29 mouse cellular contexts compared by ENCODE assay signal in the genomic region with DNA sequence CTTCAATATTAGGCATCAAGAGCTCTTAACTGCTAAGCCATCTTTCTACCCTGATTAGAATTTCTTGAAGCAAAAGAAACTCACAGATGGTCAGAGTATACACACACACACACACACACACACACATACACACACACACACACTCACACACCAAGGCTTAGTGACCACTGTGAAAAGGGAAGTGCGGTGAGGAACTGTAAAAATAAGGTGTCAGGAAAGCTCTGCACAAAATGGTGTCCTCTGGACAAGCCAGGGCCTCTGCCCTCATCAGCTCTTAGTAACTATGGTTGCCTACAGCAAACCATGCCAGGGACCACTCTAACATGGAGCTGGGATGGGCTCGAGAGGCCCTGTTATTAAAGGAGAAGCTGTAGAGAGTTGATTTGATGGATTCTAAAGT. TPM values are rescaled to one million over a fixed set of nuclear protein-coding genes. Genes with fewer than 3 reads are reported as not detected.
DNase-seq lines count a peak whose midpoint lies in the region; ATAC-seq and TF ChIP-seq lines count a peak whose summit lies in the region.
"Had no signal": no experiment of that assay in that cellular context is flagged by ENCODE, and none has a peak within 500 bp of the region (broad histone marks: within the 10 kb centered on the region; RNA-seq: fewer than 3 reads in every experiment).

No protein-coding gene starts in this region.

- no peaks in the 10 kb centered on the region for H3K27me3 ChIP-seq in splenic B cell, adult 2 months (ENCODE audit: control insufficient read depth, insufficient read depth, low read length, poor library complexity, severe bottlenecking)
- no peaks in the 10 kb centered on the region for H3K27me3 ChIP-seq in forebrain, postnatal 0 days (ENCODE audit: insufficient read depth, low read length)
- H3K27me3 ChIP-seq: embryonic facial prominence, embryonic 13.5 days; forebrain, embryonic 12.5 days; forebrain, embryonic 15.5 days; heart, embryonic 13.5 days; hindbrain, embryonic 12.5 days; hindbrain, embryonic 15.5 days; Patski had no signal

- no peak overlapping the region for H3K9ac ChIP-seq in forebrain, postnatal 0 days
- H3K9ac ChIP-seq: embryonic facial prominence, embryonic 13.5 days; forebrain, embryonic 12.5 days; forebrain, embryonic 15.5 days; heart, embryonic 13.5 days; hindbrain, embryonic 12.5 days; hindbrain, embryonic 15.5 days had no signal

- no peaks in the 10 kb centered on the region for H3K9me3 ChIP-seq in forebrain, postnatal 0 days (ENCODE audit: low read length)
- H3K9me3 ChIP-seq: embryonic facial prominence, embryonic 10.5 days; embryonic facial prominence, embryonic 13.5 days; forebrain, embryonic 12.5 days; forebrain, embryonic 15.5 days; G1E; heart, embryonic 10.5 days; heart, embryonic 13.5 days; hindbrain, embryonic 12.5 days; hindbrain, embryonic 15.5 days had no signal

- TF ChIP-seq CTCF in bone marrow macrophage, adult 2 months (IDR thresholded peaks at IDR 0.05; ENCODE audit: low read depth, low read length) = no peak
- TF ChIP-seq CTCF in forebrain, postnatal 0 days (IDR thresholded peaks at IDR 0.05; ENCODE audit: low read depth) = no peak

- H3K4me2 ChIP-seq in forebrain, postnatal 0 days (ENCODE audit: low read depth) = no peak overlapping the region
- H3K4me2 ChIP-seq: embryonic facial prominence, embryonic 13.5 days; forebrain, embryonic 12.5 days; forebrain, embryonic 15.5 days; heart, embryonic 13.5 days; hindbrain, embryonic 12.5 days; hindbrain, embryonic 15.5 days had no signal

- peaks cover 3% of the 10 kb centered on the region for H3K36me3 ChIP-seq in splenic B cell, adult 2 months (ENCODE audit: control insufficient read depth, insufficient read depth, low read length, poor library complexity, severe bottlenecking)
- H3K36me3 ChIP-seq in forebrain, postnatal 0 days (ENCODE audit: insufficient read depth) = no peaks in the 10 kb centered on the region; the same call in 1 of the 2 replicates
- H3K36me3 ChIP-seq: forebrain, embryonic 15.5 days had no signal

- DNase-seq in lung, postnatal 36 days = peak; percentile 13
- DNase-seq in lung, postnatal 14 days = no peak
- peak; percentile 20 for DNase-seq in splenic B cell, adult 2 months (ENCODE audit: low read depth, low spot score)
- no peak for DNase-seq in urinary bladder, postnatal 4 days (ENCODE audit: low spot score in 2 of 2)
- no peak for DNase-seq in forebrain, postnatal 0 days
- DNase-seq in kidney, postnatal 4 days = no peak
- DNase-seq: adrenal gland, postnatal 10 days; adrenal gland, postnatal 36 days; cerebellum, adult 11 months; cerebellum, adult 2 months; cerebellum, adult 9-11 months; cerebellum, postnatal 25 days; embryo, embryonic 11 days; gastrocnemius, adult 2 months; gastrocnemius, postnatal 14 days; heart, adult 2 months had no signal

- WGBS in forebrain, postnatal 0 days = 91% methylated on average over 2 of the region's 2 CpGs

- ATAC-seq in megakaryocyte progenitor cell, adult 5-6 weeks (replicated peaks; ENCODE audit: poor library complexity) = 0 out of 2 replicates have a peak, but pooled peaks have one; percentile 13
- ATAC-seq in forebrain, postnatal 0 days = no peak
- ATAC-seq: forebrain, embryonic 15.5 days; Patski had no signal

- H3K4me1 ChIP-seq in bone marrow macrophage, adult 2 months (ENCODE audit: control insufficient read depth, insufficient read depth, low read length) = peaks cover 17% of the 10 kb centered on the region
- no peaks in the 10 kb centered on the region for H3K4me1 ChIP-seq in forebrain, postnatal 0 days (ENCODE audit: insufficient read depth)

- H3K27ac ChIP-seq in bone marrow macrophage, adult 2 months (ENCODE audit: insufficient read depth, low read depth, low read length) = peak overlapping the region; percentile 43
- H3K27ac ChIP-seq in forebrain, postnatal 0 days (ENCODE audit: low read depth, low read length) = no peak overlapping the region
- H3K27ac ChIP-seq: embryonic facial prominence, embryonic 10.5 days; embryonic facial prominence, embryonic 13.5 days; forebrain, embryonic 12.5 days; forebrain, embryonic 15.5 days; gastrocnemius, adult 2 months; heart, adult 2 months; heart, embryonic 10.5 days; hindbrain, embryonic 12.5 days; hindbrain, embryonic 15.5 days had no signal

- no peak for TF ChIP-seq POLR2A in bone marrow macrophage, adult 2 months (IDR thresholded peaks at IDR 0.05; ENCODE audit: borderline replicate concordance, low read depth, low read length)

- H3K4me3 ChIP-seq in bone marrow macrophage, adult 2 months (ENCODE audit: insufficient read depth, low read length) = no peak overlapping the region
- no peak overlapping the region for H3K4me3 ChIP-seq in forebrain, postnatal 0 days (ENCODE audit: low read depth, low read length)
- H3K4me3 ChIP-seq: embryonic facial prominence, embryonic 10.5 days; embryonic facial prominence, embryonic 13.5 days; erythroblast, embryonic 14.5 days; forebrain, embryonic 12.5 days; forebrain, embryonic 15.5 days; gastrocnemius, adult 2 months; heart, adult 2 months; heart, embryonic 10.5 days; heart, embryonic 13.5 days; hindbrain, embryonic 12.5 days; hindbrain, embryonic 15.5 days had no signal

RNA-seq across cellular contexts. Expression of a gene that starts 23.7 kb away (rescaled TPM):
- 43.2 and 48.2 TPM in 2 replicates for polyA plus RNA-seq in bone marrow macrophage, adult 2 months (2012; ENCODE audit: insufficient read depth, insufficient read length, missing spikeins)
- total RNA-seq in megakaryocyte progenitor cell, adult 5-6 weeks (2015) = 50.1 and 53.0 TPM in 2 replicates
- total RNA-seq in megakaryocyte progenitor cell, adult 5-6 weeks (2017) = 176 and 178 TPM in 2 replicates
- total RNA-seq in forebrain, postnatal 0 days (2014; rRNA removed) = 41.6 and 58.5 TPM in 2 replicates
- 50.1 and 54.1 TPM in 2 replicates for polyA plus RNA-seq in forebrain, postnatal 0 days (2015; fragmentation: Nextera tagmentation; extraction: Ambion mirVana)

RNA-seq across cellular contexts. Expression of a gene that starts 23.8 kb away (rescaled TPM):
- 3.3 and 4.9 TPM in 2 replicates for polyA plus RNA-seq in bone marrow macrophage, adult 2 months (2012; ENCODE audit: insufficient read depth, insufficient read length, missing spikeins)
- total RNA-seq in megakaryocyte progenitor cell, adult 5-6 weeks (2015) = 2.2 and 5.1 TPM in 2 replicates
- 13.9 and 21.9 TPM in 2 replicates for total RNA-seq in megakaryocyte progenitor cell, adult 5-6 weeks (2017)
- 20.8 and 28.8 TPM in 2 replicates for total RNA-seq in forebrain, postnatal 0 days (2014; rRNA removed)
- 13.9 and 21.5 TPM in 2 replicates for polyA plus RNA-seq in forebrain, postnatal 0 days (2015; fragmentation: Nextera tagmentation; extraction: Ambion mirVana)

Comparison
In these comparisons a context has a peak if more than half of its experiments do, and no peak if none do; other contexts are left out.
1. DNase-seq: peak in lung, postnatal 36 days (single experiment) and splenic B cell, adult 2 months (single experiment); none in lung, postnatal 14 days (single experiment), urinary bladder, postnatal 4 days (0 of 2), forebrain, postnatal 0 days (single experiment) and kidney, postnatal 4 days (0 of 2).